Mouse (Mus musculus): ENCODE measurements around the gene Cyth3.

The Cyth3 gene

DNA sequence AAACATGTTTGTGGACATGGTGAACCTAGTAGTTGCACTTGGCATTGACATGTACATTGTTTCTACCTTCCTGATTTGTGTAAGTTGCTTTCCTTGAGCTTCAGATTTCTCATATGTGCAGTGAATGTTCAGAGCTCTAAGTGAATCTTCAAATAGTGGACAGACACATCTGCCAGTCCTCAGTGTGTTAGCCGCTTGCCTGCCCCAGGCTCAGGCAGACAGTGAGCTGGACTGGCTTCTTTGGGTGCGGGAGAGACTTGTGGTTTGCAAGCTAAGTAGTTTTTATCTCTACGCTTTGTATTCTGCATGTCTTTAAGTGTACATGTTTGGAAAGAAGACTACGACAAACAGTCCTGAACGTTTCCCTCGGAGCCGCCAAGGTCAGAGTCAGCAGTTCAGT lies 13.9 kb downstream of the Cyth3 start:
- no peak for DNase-seq

DNA sequence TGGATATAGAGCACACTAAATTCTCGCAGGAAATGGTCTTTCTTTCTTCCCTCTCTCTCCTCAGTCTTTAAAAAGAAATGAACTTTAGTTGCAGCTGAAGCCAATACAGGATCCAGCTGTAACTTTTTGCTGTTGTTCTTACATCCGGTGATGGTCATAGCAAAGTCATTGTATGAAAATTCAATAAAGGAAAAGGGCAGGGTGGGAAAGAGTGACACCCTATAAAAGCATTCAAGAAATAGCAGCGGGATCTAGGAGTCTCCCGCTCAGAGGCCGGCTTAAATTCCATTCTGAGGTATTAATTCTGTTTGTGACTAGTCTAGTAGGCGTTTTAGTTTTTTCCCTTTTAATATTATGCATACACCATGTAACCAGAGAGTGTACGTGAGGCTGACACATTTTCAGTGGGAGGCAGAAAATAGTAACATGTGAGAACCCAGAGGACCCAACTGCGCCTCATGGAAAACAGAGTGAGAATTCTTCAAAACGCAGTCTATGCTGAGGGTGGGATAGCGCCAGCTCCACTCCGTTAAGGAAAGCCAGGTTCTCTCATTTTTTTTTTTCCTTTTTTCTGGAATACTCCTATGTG lies 15.7 kb downstream of the Cyth3 start:
- DNase-seq: no peak

DNA sequence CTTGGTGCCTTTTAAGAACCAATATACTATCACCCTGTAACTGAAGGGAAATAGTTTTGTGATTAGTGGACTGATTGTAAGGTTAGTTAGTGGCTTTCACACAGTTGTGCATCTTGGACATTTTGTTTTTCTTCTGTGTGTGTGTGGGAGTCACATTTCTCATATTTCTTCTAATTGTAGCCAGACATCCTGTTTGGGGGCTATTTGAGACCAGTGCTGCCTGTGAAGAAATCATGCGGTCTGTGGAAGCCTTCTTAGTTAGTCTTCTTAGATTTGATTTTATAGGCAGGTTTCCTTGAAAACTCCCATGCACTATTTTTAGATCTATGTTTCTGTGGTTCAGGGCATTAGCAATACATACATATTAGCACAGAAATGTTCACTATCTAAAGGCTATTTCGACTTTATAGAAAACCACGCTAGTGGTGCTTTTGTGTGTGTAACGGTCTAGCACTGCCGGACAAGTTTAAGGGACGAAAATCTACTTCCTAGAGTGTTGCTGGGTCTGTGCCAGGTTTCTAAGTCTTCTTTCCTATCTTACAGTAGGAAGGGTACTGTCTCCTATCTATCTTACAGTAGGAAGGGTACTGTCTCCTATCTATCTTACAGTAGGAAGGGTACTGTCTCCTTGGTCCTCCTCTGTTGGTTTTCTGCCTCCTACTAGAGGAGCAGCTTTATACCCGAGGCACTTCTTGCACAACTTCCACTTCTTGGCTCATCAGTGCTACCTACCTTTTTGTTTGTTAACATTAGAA lies 16.4 kb downstream of the Cyth3 start:
- no peak for DNase-seq

DNA sequence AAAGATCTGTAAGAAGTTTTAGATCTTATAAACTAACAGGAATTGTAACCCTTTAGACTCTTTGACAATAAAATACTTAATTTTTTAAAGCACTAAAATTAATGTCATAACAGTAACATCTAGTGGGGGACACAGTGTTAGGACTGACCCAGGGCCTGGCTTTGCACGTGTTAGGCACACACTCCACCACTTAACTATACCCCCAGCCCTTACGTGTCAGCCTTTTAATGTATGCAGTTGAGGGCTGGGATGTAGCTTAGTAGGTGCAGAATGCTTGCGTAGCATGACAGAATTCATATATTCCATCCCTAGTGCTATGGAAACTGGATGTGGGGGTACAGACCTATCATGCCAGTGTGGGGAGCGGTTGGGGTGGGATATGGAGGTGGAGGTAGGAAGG lies 17.1 kb downstream of the Cyth3 start:
- DNase-seq: no peak

DNA sequence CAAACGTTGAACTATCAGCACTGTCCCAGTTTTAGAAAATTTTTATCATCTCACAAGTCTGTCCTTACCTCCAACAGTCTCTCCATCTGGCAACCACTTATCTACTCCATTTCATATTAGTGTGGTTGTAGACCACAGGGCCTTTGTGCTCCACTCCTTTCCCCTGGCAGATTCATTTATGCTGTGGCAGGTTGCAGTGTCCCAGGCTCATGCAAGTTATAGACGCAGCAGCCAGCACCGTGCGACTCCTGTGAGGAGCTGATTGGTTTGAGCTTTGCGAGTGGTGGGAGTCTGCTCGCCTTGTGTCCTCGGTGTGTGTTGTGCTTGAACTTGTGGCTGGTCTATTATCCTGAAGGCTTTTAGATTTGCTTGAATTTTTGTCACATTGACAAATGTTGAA lies 17.6 kb downstream of the Cyth3 start:
- no peak for DNase-seq

DNA sequence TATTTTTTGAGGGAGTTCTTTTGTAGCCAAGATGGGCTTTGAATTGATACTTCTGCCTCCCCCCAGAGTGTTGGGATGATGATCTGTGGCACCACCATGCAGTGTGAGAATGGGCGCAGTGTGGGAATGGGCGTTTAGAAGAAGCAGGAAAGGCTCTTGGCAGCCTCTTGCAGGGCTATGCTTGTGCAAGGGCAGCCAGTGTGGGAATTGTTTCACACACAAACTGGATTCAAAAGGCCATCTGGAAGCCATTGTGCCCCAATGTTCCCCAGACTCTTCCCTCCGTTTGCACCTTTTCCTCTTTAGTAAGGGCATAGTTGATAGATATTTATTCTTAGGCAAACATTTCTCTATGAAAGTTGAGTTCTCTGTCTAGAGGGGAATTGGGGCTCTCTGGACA lies 19.3 kb downstream of the Cyth3 start:
- DNase-seq: no peak

DNA sequence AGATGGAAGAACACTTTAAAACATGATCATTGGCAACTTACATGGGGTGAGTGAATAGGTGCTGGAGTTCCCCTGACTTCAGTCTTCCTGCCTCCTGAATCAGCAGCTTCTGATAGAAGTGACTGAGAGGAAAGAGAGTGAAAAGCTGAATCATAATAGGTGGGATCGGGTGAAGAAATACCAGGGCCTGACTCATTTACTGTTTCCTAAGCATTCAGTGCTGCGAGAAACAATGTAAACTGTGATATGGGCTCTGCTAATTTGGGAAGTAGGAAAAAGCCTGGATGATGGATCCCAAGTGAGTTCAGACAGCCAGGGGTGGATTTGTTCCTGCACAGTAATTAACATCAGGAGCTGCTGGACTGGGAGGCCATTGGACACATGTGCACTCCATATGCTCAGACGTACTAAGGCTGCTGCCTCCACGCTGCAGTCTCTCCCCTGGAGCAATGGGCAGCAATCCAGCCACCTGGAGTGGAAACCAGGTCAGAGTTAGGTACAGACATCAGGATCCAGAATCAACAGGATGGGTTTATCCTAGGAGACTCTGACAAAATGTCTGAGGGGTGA lies 20.1 kb downstream of the Cyth3 start:
- no peak for DNase-seq

DNA sequence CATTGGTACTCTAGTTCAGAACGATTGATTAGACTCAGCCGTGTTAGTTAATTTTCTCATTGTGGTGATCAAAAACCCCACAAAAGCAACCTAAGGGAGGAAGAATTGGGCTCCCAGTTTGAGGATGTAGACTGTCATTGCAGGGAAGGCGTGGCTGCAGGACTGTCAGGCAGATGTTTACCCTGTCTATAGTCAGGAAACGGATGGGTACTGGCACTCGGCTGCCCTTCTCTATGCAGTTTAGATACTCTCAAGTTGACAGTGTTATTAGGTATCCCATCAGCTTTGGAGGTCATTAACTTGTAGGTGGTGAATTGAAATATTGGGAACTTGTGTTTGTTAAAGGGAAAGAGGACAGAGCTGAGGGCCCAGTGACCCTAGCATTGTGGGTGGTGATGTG lies 23.7 kb downstream of the Cyth3 start:
- DNase-seq: no peak

DNA sequence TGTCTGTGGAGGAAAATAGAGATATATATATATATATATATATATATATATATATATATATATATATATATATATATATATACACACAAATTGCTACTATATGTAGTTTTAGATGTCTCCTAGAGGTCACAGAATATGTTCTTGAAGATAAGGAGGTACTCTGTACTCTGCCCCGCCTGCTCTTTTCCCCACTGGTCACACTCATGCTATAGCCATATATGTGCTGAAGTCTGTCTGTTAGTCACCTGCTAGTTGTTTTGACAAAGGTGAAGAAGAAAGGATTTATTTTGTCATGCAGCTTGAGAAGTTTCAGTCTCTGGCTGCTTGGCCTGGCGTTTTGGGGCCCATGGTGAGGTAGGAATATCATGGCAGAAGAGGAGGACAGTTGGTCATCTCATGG lies 25.2 kb downstream of the Cyth3 start:
- no peak for DNase-seq

DNA sequence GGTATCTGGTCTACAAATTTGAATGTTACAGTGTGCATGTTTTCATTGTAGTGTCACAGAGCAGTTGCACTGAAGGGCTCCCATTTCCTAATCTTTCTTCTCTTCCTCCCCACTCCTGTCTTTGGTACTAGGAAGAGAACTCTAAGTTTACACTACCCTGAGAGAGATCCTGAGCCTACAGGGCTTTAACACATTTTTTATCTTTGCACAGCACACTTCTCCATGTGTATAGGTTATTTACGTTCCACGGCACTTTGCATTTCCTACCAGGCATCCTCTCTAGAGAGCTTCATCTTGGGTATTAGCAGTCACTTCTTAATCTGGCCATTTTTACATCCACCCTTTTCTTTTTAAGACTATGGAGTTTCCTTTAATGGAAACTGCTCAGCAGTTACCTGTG lies 25.8 kb downstream of the Cyth3 start:
- DNase-seq: no peak

DNA sequence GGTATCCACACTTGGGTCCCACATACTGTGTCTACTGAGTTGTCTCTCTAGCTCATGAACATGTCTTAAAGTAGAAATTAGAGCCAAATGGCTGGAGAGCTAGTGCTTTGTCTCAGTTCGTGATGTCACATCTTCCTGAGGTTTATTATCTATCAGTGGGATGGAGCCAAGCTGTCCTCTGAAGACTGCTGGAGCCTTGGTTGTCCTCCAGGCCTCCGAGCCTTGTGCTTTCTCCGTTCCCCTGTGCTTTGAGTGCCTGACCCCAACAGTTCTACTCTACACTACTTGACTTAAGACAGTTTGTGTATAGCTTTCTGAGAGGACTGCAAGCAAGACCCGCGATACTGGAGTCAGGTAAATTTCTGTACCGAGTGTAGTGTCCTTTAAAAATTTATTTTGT lies 26.9 kb downstream of the Cyth3 start:
- DNase-seq: no peak

DNA sequence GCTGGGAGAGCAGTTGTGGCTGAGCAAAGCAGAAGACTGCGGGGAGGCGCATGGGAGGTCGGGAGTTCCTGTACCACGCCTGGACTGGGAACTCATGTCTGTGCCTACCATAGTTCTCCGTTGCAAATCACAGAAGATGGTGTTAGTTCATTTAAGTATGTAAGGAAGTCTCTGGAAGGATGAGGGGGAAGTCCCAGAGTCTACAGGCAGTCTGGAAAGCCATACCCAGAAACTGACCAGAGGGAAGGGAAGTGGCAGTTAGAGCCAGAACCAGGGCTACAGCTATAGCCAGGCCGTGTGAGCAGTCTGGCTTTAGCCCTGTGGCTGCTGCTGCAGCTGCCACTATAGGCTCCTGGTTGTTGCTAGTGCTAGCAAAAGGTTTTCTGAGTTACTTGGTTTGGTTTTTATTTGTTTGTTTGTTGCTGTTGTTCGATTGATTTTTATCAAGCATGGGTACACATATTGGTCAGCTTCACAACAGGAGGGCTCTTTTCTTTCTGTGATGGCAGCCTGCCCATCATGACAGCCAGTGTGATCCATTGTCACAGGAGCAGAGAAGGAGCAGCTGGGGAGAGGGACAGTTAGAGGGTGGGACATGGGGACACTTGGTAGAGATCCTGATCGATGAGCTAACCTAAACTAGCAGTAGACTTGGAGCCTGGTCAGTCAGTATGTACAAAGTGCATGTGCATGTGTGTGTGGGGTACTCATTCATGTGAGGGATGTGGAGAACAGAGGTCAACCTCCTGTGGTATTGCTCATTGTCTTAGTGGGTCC lies 29.8 kb downstream of the Cyth3 start:
- no peak for DNase-seq

DNA sequence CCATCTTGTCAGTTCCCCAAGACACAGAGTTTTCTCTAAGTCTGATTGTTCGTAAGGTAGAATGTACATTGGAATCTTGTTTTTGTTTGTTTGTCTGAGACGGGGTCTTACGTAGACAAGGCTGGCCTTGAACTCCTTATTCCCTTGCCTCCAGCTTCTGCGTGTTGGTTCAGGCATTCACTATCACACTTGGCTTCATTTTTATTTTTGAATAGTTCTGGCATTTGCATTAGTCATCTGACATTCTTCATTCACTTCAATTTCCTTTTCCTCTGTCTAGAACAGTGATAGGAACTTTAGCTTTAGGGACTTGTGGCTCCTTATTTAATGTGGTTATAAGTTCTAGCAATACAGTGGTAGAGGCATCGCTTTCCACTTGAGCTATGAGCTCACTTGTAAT lies 31.2 kb downstream of the Cyth3 start:
- no peak for DNase-seq

DNA sequence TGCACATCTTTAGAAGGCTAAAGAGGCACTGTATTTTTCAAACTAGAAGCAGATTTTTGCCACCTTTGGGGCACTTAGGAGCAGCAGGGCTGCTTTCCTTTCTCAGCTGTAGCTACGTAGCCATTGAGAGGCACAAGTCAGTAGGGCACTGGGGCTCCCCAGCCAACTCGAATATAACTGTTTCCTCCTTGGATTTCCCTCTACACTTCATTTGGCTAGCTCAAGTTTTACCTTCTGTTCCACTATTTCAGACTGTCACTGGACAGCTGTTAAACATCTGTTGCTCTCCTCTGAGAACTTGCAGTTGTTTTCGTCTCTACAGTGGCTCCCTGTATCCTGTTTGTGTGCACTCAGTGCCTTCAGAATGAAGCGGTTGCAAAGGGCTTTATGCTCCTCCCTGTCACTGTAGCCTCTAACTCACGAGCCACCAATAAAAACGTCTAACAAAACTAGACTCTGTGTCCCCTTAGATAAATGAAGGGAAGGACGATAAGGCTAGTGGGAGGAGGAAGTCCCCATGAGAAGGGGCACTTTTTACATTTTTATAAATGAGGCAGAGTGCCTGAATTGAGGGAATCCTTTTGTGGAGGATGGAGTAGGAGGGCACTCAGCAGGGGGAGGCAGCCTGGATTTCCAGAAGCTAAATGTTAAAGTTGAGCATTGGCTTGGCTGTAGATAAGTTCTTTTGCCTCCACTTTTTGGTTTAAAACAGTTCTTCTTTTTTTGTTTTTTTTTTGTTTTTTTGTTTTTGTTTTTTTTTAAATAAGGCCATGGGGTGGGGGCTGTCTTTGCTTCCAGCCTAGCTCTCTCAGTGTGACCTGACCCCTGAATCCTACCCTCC lies 32.6 kb downstream of the Cyth3 start:
- peak; percentile 46 for DNase-seq

DNA sequence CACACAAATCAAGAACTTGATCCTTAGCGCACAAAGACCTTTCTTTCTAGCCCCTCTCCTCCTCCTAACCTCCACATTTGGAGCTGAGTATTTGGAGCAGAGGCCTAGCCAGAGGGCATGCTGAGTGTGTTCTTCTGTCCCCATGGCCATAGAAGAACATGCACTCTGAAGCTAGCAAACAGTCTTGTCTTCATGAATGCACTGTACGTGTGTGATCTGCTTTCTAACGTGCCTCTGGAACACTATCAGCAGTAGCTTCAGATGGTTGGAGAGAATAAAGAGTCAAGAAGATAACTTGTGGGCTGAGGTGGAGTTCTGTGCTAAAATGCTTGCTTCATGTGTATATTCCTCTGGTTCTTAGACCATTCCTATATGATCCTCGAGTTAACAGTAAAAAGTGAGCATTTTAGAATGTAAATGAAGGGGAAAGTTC lies 33.3 kb downstream of the Cyth3 start:
- no peak for DNase-seq

DNA sequence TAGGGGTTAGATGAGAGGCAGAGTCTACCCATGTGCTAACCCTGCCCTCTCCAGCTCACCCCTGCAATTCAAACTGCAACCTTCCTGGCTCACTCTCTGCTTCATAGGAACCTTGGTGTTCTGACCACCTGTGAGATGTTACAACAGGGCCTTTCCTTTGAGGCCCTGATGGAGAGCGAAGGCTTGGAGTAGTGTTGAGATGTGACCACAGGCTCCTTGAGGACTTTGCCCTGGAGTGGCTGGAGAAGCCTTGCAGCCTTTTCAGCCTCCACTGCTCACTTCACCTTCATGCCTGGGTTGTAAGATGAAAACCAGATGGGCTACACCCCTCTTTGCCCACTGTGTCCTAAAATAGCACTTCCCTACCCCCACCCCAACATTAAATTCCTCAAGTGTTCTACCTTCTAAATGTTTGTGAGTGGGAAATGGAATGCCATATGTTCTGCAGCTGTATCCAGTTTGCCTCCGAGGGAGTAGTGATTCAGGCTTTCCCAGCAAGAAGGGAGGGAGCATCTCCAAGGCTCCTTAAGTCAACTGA lies 34.5 kb downstream of the Cyth3 start:
- peak; percentile 22 for DNase-seq

DNA sequence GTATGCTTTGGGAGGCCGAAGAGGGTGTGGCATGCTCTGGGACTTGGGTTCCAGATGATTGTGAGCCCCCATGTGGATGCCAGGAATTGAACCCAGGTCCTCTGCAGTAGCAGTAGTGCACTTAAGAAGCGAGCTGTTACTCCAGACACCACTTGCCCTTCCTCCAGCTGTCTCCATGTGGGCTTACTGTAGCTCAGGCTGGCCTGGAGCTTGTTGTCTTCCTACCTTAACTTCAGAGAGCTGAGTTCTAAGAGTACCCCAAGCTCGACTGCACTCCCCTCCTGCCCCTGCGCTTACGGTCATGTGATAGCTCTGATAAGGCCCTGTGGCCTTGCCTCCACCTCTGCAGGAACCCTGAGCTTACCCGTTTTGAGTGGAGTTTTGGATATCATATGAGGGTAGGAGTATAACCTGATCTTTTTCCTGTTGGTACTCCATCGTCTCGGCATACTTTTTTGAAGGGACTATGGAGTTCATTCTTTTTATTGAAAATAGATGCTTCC lies 36.8 kb downstream of the Cyth3 start:
- DNase-seq: no peak

DNA sequence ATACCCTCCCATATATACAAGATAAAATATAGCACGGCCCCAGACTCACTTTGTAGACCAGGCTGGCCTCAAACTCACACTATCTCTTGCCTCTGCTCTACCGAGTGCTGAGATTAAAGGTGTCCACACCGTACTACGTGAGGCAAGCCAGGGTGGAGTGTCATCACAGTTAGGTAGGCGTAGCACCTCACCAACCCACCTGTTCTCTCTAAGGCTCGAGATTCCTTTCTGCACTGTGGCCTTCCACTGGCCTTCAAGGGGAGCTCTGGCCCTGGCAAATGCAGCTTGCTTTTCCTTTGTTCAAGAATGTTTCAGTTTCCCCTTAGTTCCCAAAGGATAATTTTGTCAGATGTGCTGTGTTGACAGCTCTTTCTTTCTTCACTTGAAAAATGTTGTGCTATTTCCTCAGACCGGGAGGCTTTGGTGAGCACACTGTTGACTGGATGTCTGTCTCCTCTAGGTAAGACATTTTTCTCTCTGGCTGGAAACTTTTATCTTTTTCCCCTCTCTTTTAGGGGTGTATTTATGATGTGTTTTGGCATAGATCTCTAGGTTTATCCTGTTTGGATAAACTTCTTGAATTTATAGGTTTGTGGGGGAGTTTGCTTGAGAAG lies 40.9 kb downstream of the Cyth3 start:
- DNase-seq: no peak

DNA sequence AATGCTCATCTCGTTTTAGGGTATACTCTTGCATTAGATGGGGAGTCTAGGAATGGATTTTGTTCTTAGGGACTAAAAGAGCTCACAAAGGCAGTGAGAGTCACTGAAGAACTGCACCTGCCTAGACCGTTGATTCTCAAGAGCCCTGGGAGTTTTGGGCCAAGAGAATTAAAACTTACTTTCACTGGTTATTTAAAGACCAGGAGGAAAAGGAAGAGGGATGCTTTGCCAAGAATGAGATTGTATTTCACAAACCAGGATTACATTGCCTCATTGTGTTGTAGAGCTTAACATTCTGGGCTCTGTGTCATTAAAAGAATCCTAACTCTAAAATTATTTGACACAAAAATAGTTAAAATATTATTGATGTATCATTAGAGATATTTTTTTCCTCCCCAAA lies 43.3 kb downstream of the Cyth3 start:
- no peak for DNase-seq

DNA sequence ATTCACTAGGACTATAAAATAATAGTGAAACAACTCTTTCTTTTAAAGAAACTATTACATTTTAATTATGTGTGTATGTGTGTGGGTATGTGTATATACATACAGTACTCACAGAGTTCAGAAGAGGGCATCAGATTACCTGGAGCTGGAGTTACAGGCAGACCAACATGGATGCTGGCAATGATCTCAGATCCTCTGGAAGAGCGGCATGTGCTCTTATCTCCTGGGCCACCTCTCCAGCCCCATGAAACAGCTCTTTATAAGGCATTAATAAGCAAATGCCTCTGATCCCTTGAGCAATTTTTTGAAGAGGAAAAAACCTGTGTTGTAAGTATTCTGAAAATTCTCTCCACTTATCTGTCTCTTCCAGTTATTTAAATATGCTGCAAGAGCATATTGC lies 43.8 kb downstream of the Cyth3 start:
- no peak for DNase-seq

DNA sequence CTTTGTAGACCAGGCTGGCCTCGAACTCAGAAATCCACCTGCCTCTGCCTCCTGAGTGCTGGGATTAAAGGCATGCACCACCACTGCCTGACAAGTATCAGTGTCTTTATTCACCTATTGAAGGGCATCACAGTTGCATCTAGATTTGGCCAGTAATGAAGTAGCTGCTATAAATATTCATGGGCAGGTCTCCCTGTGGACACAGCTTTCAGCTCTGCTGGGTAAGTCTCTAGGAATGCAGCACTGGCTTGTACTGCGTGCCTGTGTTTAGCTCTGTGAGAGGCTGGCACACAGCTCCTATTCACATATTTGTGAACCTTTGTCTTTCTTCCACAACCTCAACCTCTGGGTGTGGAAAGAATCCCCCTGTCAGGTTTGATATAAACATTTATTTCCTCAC lies 46.6 kb downstream of the Cyth3 start:
- no peak for DNase-seq

DNA sequence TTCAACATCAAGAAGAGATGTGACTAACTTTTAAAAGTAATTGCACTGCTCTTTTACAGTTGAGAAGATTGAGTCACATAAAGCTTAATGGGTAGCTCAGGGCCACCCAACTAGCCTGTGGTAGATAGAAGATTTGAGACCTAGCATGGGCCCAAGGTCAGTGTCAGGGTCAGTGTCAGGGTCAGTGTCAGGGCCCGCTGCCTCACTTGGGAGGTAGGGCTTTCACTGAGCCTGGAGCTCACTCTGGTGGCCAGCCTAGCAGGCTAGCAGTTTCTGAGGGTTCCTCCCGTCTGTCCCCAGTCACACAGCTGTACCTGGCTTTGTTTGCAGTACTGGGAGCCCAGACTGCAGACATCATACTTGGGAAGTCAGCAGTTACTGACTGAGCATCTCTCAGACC lies 47.1 kb downstream of the Cyth3 start:
- DNase-seq: no peak
